Comparison of ENCODE assay signal across 8 mouse cellular contexts in genomic region chr8:70511174-70511573, GRCm38 (mm10). TPM values are rescaled to one million over a fixed set of nuclear protein-coding genes. Genes with fewer than 3 reads are reported as not detected.
DNase-seq lines count a peak whose midpoint lies in the region; ATAC-seq and TF ChIP-seq lines count a peak whose summit lies in the region.
"Not testable (repeated sequence)": the region's sequence is repeated elsewhere in the genome, so short reads cannot be mapped to it uniquely, and the experiment has no call there.

No protein-coding gene starts in this region.

- H3K4me3 ChIP-seq in cerebellum, adult 2 months (replicated peaks; ENCODE audit: insufficient read depth, low read depth, low read length) = peak overlapping the region; percentile 94
- peak overlapping the region; percentile 97 for H3K4me3 ChIP-seq in forebrain, embryonic 14.5 days (ENCODE audit: low read depth, low read length)
- peak overlapping the region; percentile 92 for H3K4me3 ChIP-seq in hindbrain, embryonic 10.5 days
- H3K4me3 ChIP-seq in kidney, embryonic 14.5 days (ENCODE audit: low read length) = peak overlapping the region; percentile 87
- H3K4me3 ChIP-seq in liver, embryonic 12.5 days = peak overlapping the region; percentile 99
- peak overlapping the region; percentile 98 for H3K4me3 ChIP-seq in midbrain, embryonic 11.5 days (ENCODE audit: low read depth, low read length)
- H3K4me3 ChIP-seq in small intestine, adult 2 months (ENCODE audit: low read depth, low read length) = peak overlapping the region; percentile 91

- H3K36me3 ChIP-seq in forebrain, embryonic 14.5 days (ENCODE audit: control insufficient read depth, insufficient read depth, low read length) = peaks cover 41% of the 10 kb centered on the region
- H3K36me3 ChIP-seq in hindbrain, embryonic 10.5 days = peaks cover 68% of the 10 kb centered on the region
- peaks cover 48% of the 10 kb centered on the region for H3K36me3 ChIP-seq in kidney, embryonic 14.5 days (ENCODE audit: control insufficient read depth, insufficient read depth, low read length)
- H3K36me3 ChIP-seq in liver, embryonic 12.5 days = peaks cover 64% of the 10 kb centered on the region
- H3K36me3 ChIP-seq in midbrain, embryonic 11.5 days (ENCODE audit: control insufficient read depth, insufficient read depth, low read length) = not testable (repeated sequence)
- peaks cover 38% of the 10 kb centered on the region for H3K36me3 ChIP-seq in small intestine, adult 2 months (ENCODE audit: control insufficient read depth, insufficient read depth, low read length)

- TF ChIP-seq POLR2A in cerebellum, adult 2 months (IDR thresholded peaks at IDR 0.05; ENCODE audit: borderline replicate concordance, insufficient read depth, low read length); small intestine, adult 2 months (IDR thresholded peaks at IDR 0.05; ENCODE audit: low read depth, low read length): not testable (repeated sequence)

- ATAC-seq in forebrain, embryonic 14.5 days; kidney, embryonic 14.5 days (ENCODE audit: low FRiP score, low TSS enrichment); liver, embryonic 12.5 days; midbrain, embryonic 11.5 days (ENCODE audit: low FRiP score): not testable (repeated sequence)

- peak; percentile 54 for DNase-seq in 416B (ENCODE audit: low read depth)
- DNase-seq in cerebellum, adult 2 months; forebrain, embryonic 14.5 days (ENCODE audit: low spot score); hindbrain, embryonic 10.5 days (ENCODE audit: low spot score); midbrain, embryonic 11.5 days (ENCODE audit: low spot score, missing footprints): not testable (repeated sequence)

- H3K4me2 ChIP-seq in forebrain, embryonic 14.5 days (ENCODE audit: low read length) = peak overlapping the region; percentile 43
- peak overlapping the region; percentile 41 for H3K4me2 ChIP-seq in kidney, embryonic 14.5 days (replicated peaks; ENCODE audit: low read depth, low read length)
- H3K4me2 ChIP-seq in liver, embryonic 12.5 days = peak overlapping the region; percentile 84
- peak overlapping the region; percentile 42 for H3K4me2 ChIP-seq in midbrain, embryonic 11.5 days

- peaks cover 16% of the 10 kb centered on the region for H3K4me1 ChIP-seq in cerebellum, adult 2 months (ENCODE audit: control insufficient read depth, insufficient read depth, low read length)
- H3K4me1 ChIP-seq in forebrain, embryonic 14.5 days (ENCODE audit: control insufficient read depth, insufficient read depth, low read length); kidney, embryonic 14.5 days (ENCODE audit: control insufficient read depth, insufficient read depth, low read length): not testable (repeated sequence)
- peaks cover 36% of the 10 kb centered on the region for H3K4me1 ChIP-seq in hindbrain, embryonic 10.5 days (replicated peaks)
- peaks cover 52% of the 10 kb centered on the region for H3K4me1 ChIP-seq in liver, embryonic 12.5 days
- peaks cover 19% of the 10 kb centered on the region for H3K4me1 ChIP-seq in midbrain, embryonic 11.5 days (ENCODE audit: control insufficient read depth, insufficient read depth, low read length)
- H3K4me1 ChIP-seq in small intestine, adult 2 months (ENCODE audit: control insufficient read depth, insufficient read depth, insufficient read length, low read length) = peaks cover 21% of the 10 kb centered on the region

- not testable (repeated sequence) for H3K27me3 ChIP-seq in cerebellum, adult 2 months (ENCODE audit: control insufficient read depth, insufficient read depth, low read length); forebrain, embryonic 14.5 days (replicated peaks; ENCODE audit: control insufficient read depth, insufficient read depth, low read length); hindbrain, embryonic 10.5 days (ENCODE audit: insufficient read depth, poor library complexity, severe bottlenecking); kidney, embryonic 14.5 days (ENCODE audit: control insufficient read depth, insufficient read depth, low read length); liver, embryonic 12.5 days (replicated peaks); midbrain, embryonic 11.5 days (ENCODE audit: control insufficient read depth, insufficient read depth, low read length); small intestine, adult 2 months (ENCODE audit: control insufficient read depth, insufficient read depth, low read length)

- not testable (repeated sequence) for TF ChIP-seq CTCF in cerebellum, adult 2 months (IDR thresholded peaks at IDR 0.05; ENCODE audit: borderline replicate concordance, insufficient read depth, low read depth, low read length); small intestine, adult 2 months (IDR thresholded peaks at IDR 0.05; ENCODE audit: extremely low read depth, insufficient read length, insufficient replicate concordance, low read depth, low read length)

- 77% methylated on average over 6 of the region's 6 CpGs for WGBS in cerebellum, adult 2 months
- 91% methylated on average over 6 of the region's 6 CpGs for WGBS in forebrain, embryonic 14.5 days
- 86% methylated on average over 6 of the region's 6 CpGs for WGBS in hindbrain, embryonic 10.5 days
- WGBS in kidney, embryonic 14.5 days = 79% methylated on average over 6 of the region's 6 CpGs
- WGBS in liver, embryonic 12.5 days (ENCODE audit: insufficient replicate concordance) = 43% methylated on average over 6 of the region's 6 CpGs
- WGBS in midbrain, embryonic 11.5 days = 89% methylated on average over 6 of the region's 6 CpGs
- 30% methylated on average over 6 of the region's 6 CpGs for WGBS in small intestine, adult 2 months

- H3K27ac ChIP-seq in cerebellum, adult 2 months (ENCODE audit: insufficient read depth, low read length) = 0 out of 2 replicates have a peak overlapping the region, but pooled peaks have one; percentile 83
- 0 out of 2 replicates have a peak overlapping the region, but pooled peaks have one; percentile 93 for H3K27ac ChIP-seq in forebrain, embryonic 14.5 days (ENCODE audit: low read depth, low read length)
- H3K27ac ChIP-seq in hindbrain, embryonic 10.5 days = peak overlapping the region; percentile 97
- H3K27ac ChIP-seq in kidney, embryonic 14.5 days (ENCODE audit: low read depth, low read length); midbrain, embryonic 11.5 days (ENCODE audit: low read depth, low read length): not testable (repeated sequence)
- H3K27ac ChIP-seq in liver, embryonic 12.5 days = peak overlapping the region; percentile 98
- H3K27ac ChIP-seq in small intestine, adult 2 months (ENCODE audit: insufficient read depth, low read depth, low read length) = peak overlapping the region; percentile 98

- H3K9ac ChIP-seq in forebrain, embryonic 14.5 days (ENCODE audit: low read length); midbrain, embryonic 11.5 days (ENCODE audit: low read length): not testable (repeated sequence)
- H3K9ac ChIP-seq in kidney, embryonic 14.5 days (ENCODE audit: low read depth, low read length) = peak overlapping the region; percentile 97; the same call in 1 of the 2 replicates
- H3K9ac ChIP-seq in liver, embryonic 12.5 days = peak overlapping the region; percentile 99

- H3K9me3 ChIP-seq in forebrain, embryonic 14.5 days (replicated peaks; ENCODE audit: control insufficient read depth, low read length); hindbrain, embryonic 10.5 days; kidney, embryonic 14.5 days (ENCODE audit: control insufficient read depth, low read length); liver, embryonic 12.5 days (replicated peaks); midbrain, embryonic 11.5 days (ENCODE audit: control insufficient read depth, low read length): not testable (repeated sequence)

RNA-seq across cellular contexts. Expression of gene Uba52, which starts 0.6 kb away (rescaled TPM):
- 920 and 977 TPM in 2 replicates for polyA plus RNA-seq in cerebellum, adult 2 months (2012; rRNA removed)
- polyA plus RNA-seq in forebrain, embryonic 14.5 days (2014; fragmentation: Nextera tagmentation; extraction: Ambion mirVana) = 709 and 911 TPM in 2 replicates
- 914 and 933 TPM in 2 replicates for polyA plus RNA-seq in hindbrain, embryonic 10.5 days (2016; fragmentation: Nextera tagmentation; extraction: Ambion mirVana)
- polyA plus RNA-seq in kidney, embryonic 14.5 days (2014; fragmentation: Nextera tagmentation; extraction: Ambion mirVana) = 1,078 and 1,559 TPM in 2 replicates
- 841 and 876 TPM in 2 replicates for polyA plus RNA-seq in liver, embryonic 12.5 days (2016; fragmentation: Nextera tagmentation; extraction: Ambion mirVana)
- 774 and 852 TPM in 2 replicates for polyA plus RNA-seq in midbrain, embryonic 11.5 days (2014; fragmentation: Nextera tagmentation; extraction: Ambion mirVana)
- 606 and 770 TPM in 2 replicates for polyA plus RNA-seq in small intestine, adult 2 months (2012; rRNA removed)

RNA-seq across cellular contexts. Expression of gene Rex1bd, which starts 4.6 kb away (rescaled TPM):
- 184 and 189 TPM in 2 replicates for polyA plus RNA-seq in cerebellum, adult 2 months (2012; rRNA removed)
- 174 and 199 TPM in 2 replicates for polyA plus RNA-seq in forebrain, embryonic 14.5 days (2014; fragmentation: Nextera tagmentation; extraction: Ambion mirVana)
- polyA plus RNA-seq in hindbrain, embryonic 10.5 days (2016; fragmentation: Nextera tagmentation; extraction: Ambion mirVana) = 131 and 148 TPM in 2 replicates
- 129 and 151 TPM in 2 replicates for polyA plus RNA-seq in kidney, embryonic 14.5 days (2014; fragmentation: Nextera tagmentation; extraction: Ambion mirVana)
- 85.6 and 86.6 TPM in 2 replicates for polyA plus RNA-seq in liver, embryonic 12.5 days (2016; fragmentation: Nextera tagmentation; extraction: Ambion mirVana)
- polyA plus RNA-seq in midbrain, embryonic 11.5 days (2014; fragmentation: Nextera tagmentation; extraction: Ambion mirVana) = 126 and 129 TPM in 2 replicates
- 137 and 244 TPM in 2 replicates for polyA plus RNA-seq in small intestine, adult 2 months (2012; rRNA removed)

RNA-seq across cellular contexts. Expression of gene Fkbp8, which starts 16.4 kb away (rescaled TPM):
- polyA plus RNA-seq in cerebellum, adult 2 months (2012; rRNA removed) = 531 and 552 TPM in 2 replicates
- 363 and 380 TPM in 2 replicates for polyA plus RNA-seq in forebrain, embryonic 14.5 days (2014; fragmentation: Nextera tagmentation; extraction: Ambion mirVana)
- polyA plus RNA-seq in hindbrain, embryonic 10.5 days (2016; fragmentation: Nextera tagmentation; extraction: Ambion mirVana) = 311 and 360 TPM in 2 replicates
- polyA plus RNA-seq in kidney, embryonic 14.5 days (2014; fragmentation: Nextera tagmentation; extraction: Ambion mirVana) = 252 and 291 TPM in 2 replicates
- polyA plus RNA-seq in liver, embryonic 12.5 days (2016; fragmentation: Nextera tagmentation; extraction: Ambion mirVana) = 223 and 224 TPM in 2 replicates
- 203 and 215 TPM in 2 replicates for polyA plus RNA-seq in midbrain, embryonic 11.5 days (2014; fragmentation: Nextera tagmentation; extraction: Ambion mirVana)
- 300 and 623 TPM in 2 replicates for polyA plus RNA-seq in small intestine, adult 2 months (2012; rRNA removed)

RNA-seq across cellular contexts. Expression of gene Kxd1, which starts 16.6 kb away (rescaled TPM):
- polyA plus RNA-seq in cerebellum, adult 2 months (2012; rRNA removed) = 63.4 and 65.9 TPM in 2 replicates
- 49.1 and 57.9 TPM in 2 replicates for polyA plus RNA-seq in forebrain, embryonic 14.5 days (2014; fragmentation: Nextera tagmentation; extraction: Ambion mirVana)
- polyA plus RNA-seq in hindbrain, embryonic 10.5 days (2016; fragmentation: Nextera tagmentation; extraction: Ambion mirVana) = 54.3 and 57.7 TPM in 2 replicates
- 70.0 and 70.9 TPM in 2 replicates for polyA plus RNA-seq in kidney, embryonic 14.5 days (2014; fragmentation: Nextera tagmentation; extraction: Ambion mirVana)
- polyA plus RNA-seq in liver, embryonic 12.5 days (2016; fragmentation: Nextera tagmentation; extraction: Ambion mirVana) = 44.7 and 45.0 TPM in 2 replicates
- polyA plus RNA-seq in midbrain, embryonic 11.5 days (2014; fragmentation: Nextera tagmentation; extraction: Ambion mirVana) = 48.0 and 50.0 TPM in 2 replicates
- 34.3 and 64.4 TPM in 2 replicates for polyA plus RNA-seq in small intestine, adult 2 months (2012; rRNA removed)

RNA-seq across cellular contexts. Expression of gene Crlf1, which starts 18.2 kb away (rescaled TPM):
- 3.8 and 4.0 TPM in 2 replicates for polyA plus RNA-seq in cerebellum, adult 2 months (2012; rRNA removed)
- polyA plus RNA-seq in forebrain, embryonic 14.5 days (2014; fragmentation: Nextera tagmentation; extraction: Ambion mirVana) = 1.7 and 3.2 TPM in 2 replicates
- polyA plus RNA-seq in hindbrain, embryonic 10.5 days (2016; fragmentation: Nextera tagmentation; extraction: Ambion mirVana) = 4.5 and 10.3 TPM in 2 replicates
- 26.7 and 34.8 TPM in 2 replicates for polyA plus RNA-seq in kidney, embryonic 14.5 days (2014; fragmentation: Nextera tagmentation; extraction: Ambion mirVana)
- polyA plus RNA-seq in liver, embryonic 12.5 days (2016; fragmentation: Nextera tagmentation; extraction: Ambion mirVana) = 3.9 and 4.0 TPM in 2 replicates
- 0.23 and 0.90 TPM in 2 replicates for polyA plus RNA-seq in midbrain, embryonic 11.5 days (2014; fragmentation: Nextera tagmentation; extraction: Ambion mirVana)
- 2.3 and 27.3 TPM in 2 replicates for polyA plus RNA-seq in small intestine, adult 2 months (2012; rRNA removed)
